Mouse (Mus musculus) midbrain, postnatal 0 days (tissue): ENCODE results near the gene Tomm40l. TPM values are rescaled to one million over a fixed set of nuclear protein-coding genes. Genes with fewer than 3 reads are reported as not detected.

Experiments
- ATAC-seq: fragments of 200-750 bp; cut with Nextera tagmentation; 2 replicates; pipeline ENCODE4 v1.8.0; 2017; ENCODE audit warnings: moderate number of reproducible peaks, mild to moderate bottlenecking, moderate TSS enrichment, moderate library complexity; ENCODE audit not compliant: low FRiP score
- DNase-seq: peaks from one replicate; pipeline ENCODE4 v3.0.0-alpha.2; 2015; ENCODE audit warnings: low spot score
- H3K27ac ChIP-seq: fragments of 300-500 bp; sonication (generic); 2 replicates; pipeline ENCODE4 v1.5.1; 2014; ENCODE audit warnings: low read depth, mild to moderate bottlenecking, low read length, mixed read lengths
- H3K27me3 ChIP-seq: fragments of 300-500 bp; sonication (generic); 2 replicates; pipeline ENCODE4 v1.6.1; 2014; ENCODE audit warnings: low read length, control low read depth, mixed read lengths; ENCODE audit not compliant: insufficient read depth
- H3K36me3 ChIP-seq: fragments of 300-500 bp; sonication (generic); 2 replicates; pipeline ENCODE4 v1.6.1; 2014; ENCODE audit warnings: low read length, control low read depth, mixed read lengths; ENCODE audit not compliant: insufficient read depth
- H3K4me1 ChIP-seq: fragments of 300-500 bp; sonication (generic); 2 replicates; pipeline ENCODE4 v1.6.1; 2014; ENCODE audit warnings: mild to moderate bottlenecking, control low read depth, antibody characterized with exemption, low read length, mixed read lengths; ENCODE audit not compliant: insufficient read depth
- H3K4me2 ChIP-seq: fragments of 300-500 bp; sonication (generic); 2 replicates; pipeline ENCODE4 v1.6.1; 2014; ENCODE audit warnings: low read depth, mild to moderate bottlenecking, low read length, mixed read lengths; ENCODE audit not compliant: poor library complexity, severe bottlenecking
- H3K4me3 ChIP-seq: fragments of 300-500 bp; sonication (generic); 2 replicates; pipeline ENCODE4 v1.5.1; 2014; ENCODE audit warnings: low read depth, mild to moderate bottlenecking, low read length, moderate library complexity
- H3K9ac ChIP-seq: fragments of 300-500 bp; sonication (generic); replicated peaks from 2 replicates; pipeline ENCODE4 v1.6.1; 2014; ENCODE audit warnings: mild to moderate bottlenecking, low read length, moderate library complexity, mixed read lengths; ENCODE audit not compliant: poor library complexity, severe bottlenecking
- H3K9me3 ChIP-seq: fragments of 300-500 bp; sonication (generic); 2 replicates; pipeline ENCODE4 v1.6.1; 2016; ENCODE audit warnings: low read length, control low read depth
- CTCF ChIP-seq: IDR thresholded peaks from 2 replicates; pipeline ENCODE4 v1.5.1; 2016; ENCODE audit warnings: antibody characterized with exemption, mild to moderate bottlenecking
- WGBS: fragments of 180-500 bp; shearing (Covaris S2); extraction: QIAGEN DNeasy Blood & Tissue Kit; methylation state at CpG from one replicate; pipeline ENCODE4 v1.1.7; 2014; 5-methylcytosine and 5-hydroxymethylcytosine counted together
- polyA plus RNA-seq: library from polyadenylated mRNA; unstranded; fragments of >200 nt; fragmentation: Nextera tagmentation; extraction: Ambion mirVana; gene quantifications from 2 replicates; pipeline ENCODE4 v1.2.1, GENCODE M21; 2015
- total RNA-seq: library from RNA; depleted of rRNA; stranded (reverse); fragments of >200 nt; gene quantifications from 2 replicates; pipeline ENCODE4 v1.2.3, GENCODE M21; 2014

Gene Tomm40l
- total and polyA plus RNA-seq, 2 experiments from 2014 or later, result 33.9 to 49.8 TPM

- DNase-seq (no peak), ATAC-seq (no peak)
- H3K36me3 ChIP-seq, result peaks cover 51% of the 10 kb centered on the region
- H3K4me2 ChIP-seq, result no peak within 1 kb of the TSS
- H3K27ac ChIP-seq, result no peak within 1 kb of the TSS
- H3K4me3 ChIP-seq, result no peak within 1 kb of the TSS
- no peak for TF ChIP-seq CTCF
- no peaks in the 10 kb centered on the region for H3K27me3 ChIP-seq
- H3K9ac ChIP-seq, result no peak within 1 kb of the TSS
- no peaks in the 10 kb centered on the region for H3K9me3 ChIP-seq
- 89% methylated on average over 14 of the region's 14 CpGs for WGBS
- no peaks in the 10 kb centered on the region for H3K4me1 ChIP-seq
Measured at GRCm38 (mm10) chr1:171234126-171234525, 11.8 kb upstream of the Tomm40l start, which contains the start of gene Fcer1g. TSS of gene Fcer1g (minus strand) at chr1:171234365.

- Histone ChIP-seq H3K9me3 (no peaks in the 10 kb centered on the region), H3K4me1 (no peaks in the 10 kb centered on the region), H3K4me3 (no peak overlapping the region), H3K4me2 (no peak overlapping the region), H3K27ac (no peak overlapping the region), H3K9ac (no peak overlapping the region), H3K36me3 (peaks cover 41% of the 10 kb centered on the region), H3K27me3 (no peaks in the 10 kb centered on the region)
- ATAC-seq (no peak), DNase-seq (no peak)
- 82% methylated on average over 12 of the region's 12 CpGs for WGBS
- TF ChIP-seq CTCF, result no peak
Measured at GRCm38 (mm10) chr1:171232800-171233730, 10.8 kb upstream of the Tomm40l start.

GRCm38 (mm10) chr1:171232348-171232747, 10.0 kb upstream of the Tomm40l start:
- H3K4me2 ChIP-seq, result no peak overlapping the region
- TF ChIP-seq CTCF, result no peak
- H3K9me3 ChIP-seq, result no peaks in the 10 kb centered on the region
- H3K4me1 ChIP-seq, result no peaks in the 10 kb centered on the region
- no peak overlapping the region for H3K9ac ChIP-seq
- H3K4me3 ChIP-seq, result no peak overlapping the region
- H3K27me3 ChIP-seq, result no peaks in the 10 kb centered on the region
- ATAC-seq (no peak), DNase-seq (no peak)
- peaks cover 34% of the 10 kb centered on the region for H3K36me3 ChIP-seq
- H3K27ac ChIP-seq, result no peak overlapping the region
- 84% methylated on average over 5 of the region's 5 CpGs for WGBS

GRCm38 (mm10) chr1:171231844-171232243, 9.5 kb upstream of the Tomm40l start:
- H3K4me3 ChIP-seq, result no peak overlapping the region
- H3K4me1 ChIP-seq, result no peaks in the 10 kb centered on the region
- H3K27me3 ChIP-seq, result no peaks in the 10 kb centered on the region
- no peaks in the 10 kb centered on the region for H3K9me3 ChIP-seq
- no peak overlapping the region for H3K27ac ChIP-seq
- no peak for TF ChIP-seq CTCF
- DNase-seq (no peak), ATAC-seq (no peak)
- no peak overlapping the region for H3K4me2 ChIP-seq
- 77% methylated on average over 4 of the region's 4 CpGs for WGBS
- H3K36me3 ChIP-seq, result peaks cover 29% of the 10 kb centered on the region
- H3K9ac ChIP-seq, result no peak overlapping the region

- DNase-seq (no peak), ATAC-seq (no peak)
- Histone ChIP-seq H3K36me3 (peaks cover 15% of the 10 kb centered on the region), H3K9ac (no peak overlapping the region), H3K4me2 (no peak overlapping the region), H3K27ac (no peak overlapping the region), H3K4me3 (no peak overlapping the region), H3K27me3 (no peaks in the 10 kb centered on the region), H3K9me3 (no peaks in the 10 kb centered on the region), H3K4me1 (no peaks in the 10 kb centered on the region)
- no peak for TF ChIP-seq CTCF
- WGBS, result 55% methylated on average over 3 of the region's 3 CpGs
Measured at GRCm38 (mm10) chr1:171230215-171230614, 7.9 kb upstream of the Tomm40l start.

- Histone ChIP-seq H3K4me3 (no peak overlapping the region), H3K4me2 (no peak overlapping the region), H3K9me3 (no peaks in the 10 kb centered on the region), H3K4me1 (no peaks in the 10 kb centered on the region), H3K36me3 (peaks cover 10% of the 10 kb centered on the region), H3K9ac (no peak overlapping the region), H3K27ac (no peak overlapping the region), H3K27me3 (no peaks in the 10 kb centered on the region)
- TF ChIP-seq CTCF, result no peak
- ATAC-seq, result no peak
- 23% methylated on average over 6 of the region's 6 CpGs for WGBS
- DNase-seq, result no peak
Measured at GRCm38 (mm10) chr1:171229750-171230149, 7.4 kb upstream of the Tomm40l start.
